Mouse (Mus musculus) liver, embryonic 12.5 days (tissue): ENCODE results near the gene Gpr108. TPM values are rescaled to one million over a fixed set of nuclear protein-coding genes. Genes with fewer than 3 reads are reported as not detected.

Source experiments
- ATAC-seq: fragments of 200-750 bp; cut with Nextera tagmentation; 2 replicates; pipeline ENCODE4 v1.8.0; 2017; ENCODE audit warnings: moderate number of reproducible peaks, mild to moderate bottlenecking, moderate library complexity
- H3K27ac ChIP-seq: fragments of 300-500 bp; sonication (generic); 2 replicates; pipeline ENCODE4 v1.5.1; 2016; ENCODE audit warnings: mild to moderate bottlenecking
- H3K27me3 ChIP-seq: fragments of 300-500 bp; sonication (generic); replicated peaks from 2 replicates; pipeline ENCODE4 v1.6.1; 2016; ENCODE audit warnings: mild to moderate bottlenecking, moderate library complexity
- H3K36me3 ChIP-seq: fragments of 300-500 bp; sonication (generic); 2 replicates; pipeline ENCODE4 v1.6.1; 2016; ENCODE audit warnings: mild to moderate bottlenecking, moderate library complexity
- H3K4me1 ChIP-seq: fragments of 300-500 bp; sonication (generic); 2 replicates; pipeline ENCODE4 v1.6.1; 2016
- H3K4me2 ChIP-seq: fragments of 300-500 bp; sonication (generic); 2 replicates; pipeline ENCODE4 v1.6.1; 2016; ENCODE audit warnings: mild to moderate bottlenecking, moderate library complexity
- H3K4me3 ChIP-seq: fragments of 300-500 bp; sonication (generic); 2 replicates; pipeline ENCODE4 v1.5.1; 2016; ENCODE audit warnings: mild to moderate bottlenecking, moderate library complexity
- H3K9ac ChIP-seq: fragments of 300-500 bp; sonication (generic); 2 replicates; pipeline ENCODE4 v1.6.1; 2016; ENCODE audit warnings: mild to moderate bottlenecking, moderate library complexity
- H3K9me3 ChIP-seq: fragments of 300-500 bp; sonication (generic); replicated peaks from 2 replicates; pipeline ENCODE4 v1.6.1; 2016; ENCODE audit warnings: mild to moderate bottlenecking, moderate library complexity
- WGBS: fragments of 180-500 bp; shearing (Covaris S2); methylation state at CpG from one replicate; pipeline ENCODE4 v1.1.7; 2016; ENCODE audit not compliant: insufficient replicate concordance; 5-methylcytosine and 5-hydroxymethylcytosine counted together
- polyA plus RNA-seq: library from polyadenylated mRNA; unstranded; fragments of >200 nt; fragmentation: Nextera tagmentation; extraction: Ambion mirVana; gene quantifications from 2 replicates; pipeline ENCODE4 v1.2.1, GENCODE M21; 2016

Gpr108 gene
- polyA plus RNA-seq, 1 experiment from 2014 or later = 18.4 TPM

DNA sequence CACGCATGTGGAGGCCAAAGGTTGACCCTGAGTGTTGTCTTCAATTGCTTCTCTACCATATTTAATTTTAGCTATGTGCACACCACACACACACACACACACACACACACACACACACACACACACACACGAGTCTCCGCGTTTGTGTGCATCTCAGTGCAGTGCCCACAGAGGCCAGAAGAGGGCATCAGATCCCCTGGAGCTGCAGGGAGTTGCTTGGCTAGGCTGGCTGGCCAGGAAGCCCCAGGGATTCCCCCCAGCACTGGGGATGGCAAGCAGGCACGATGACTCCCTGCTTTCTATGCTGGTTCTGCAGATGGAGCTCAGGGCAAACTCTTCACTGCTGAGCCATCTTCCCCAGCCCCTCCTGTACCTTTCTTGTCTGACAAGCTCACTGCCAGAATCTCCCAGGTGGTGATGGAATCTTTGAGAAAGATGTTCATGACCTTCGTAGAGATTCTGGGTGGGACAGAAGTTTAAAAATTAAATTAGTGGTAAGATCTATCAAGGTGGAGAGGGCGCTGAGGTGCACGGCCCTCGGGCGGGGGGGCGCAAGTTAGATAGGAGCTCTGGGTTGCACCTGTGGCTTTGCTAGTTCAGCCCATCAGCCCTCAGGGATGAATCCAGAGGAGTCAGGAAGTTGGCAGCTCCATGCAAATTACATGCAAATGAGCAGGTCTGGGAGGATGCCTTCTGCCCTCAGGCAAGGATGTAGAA lies 28.9 kb downstream of the Gpr108 start:
- H3K4me2 ChIP-seq = no peak overlapping the region
- no peak overlapping the region for H3K9ac ChIP-seq
- no peak overlapping the region for H3K4me3 ChIP-seq
- H3K27me3 ChIP-seq = peaks cover 12% of the 10 kb centered on the region
- peaks cover 8% of the 10 kb centered on the region; the same call in 1 of the 2 replicates for H3K4me1 ChIP-seq
- no peak for ATAC-seq
- H3K9me3 ChIP-seq = no peaks in the 10 kb centered on the region
- H3K27ac ChIP-seq = no peak overlapping the region
- 19% methylated on average over 11 of the region's 11 CpGs for WGBS
- H3K36me3 ChIP-seq = peaks cover 31% of the 10 kb centered on the region; the same call in 1 of the 2 replicates

DNA sequence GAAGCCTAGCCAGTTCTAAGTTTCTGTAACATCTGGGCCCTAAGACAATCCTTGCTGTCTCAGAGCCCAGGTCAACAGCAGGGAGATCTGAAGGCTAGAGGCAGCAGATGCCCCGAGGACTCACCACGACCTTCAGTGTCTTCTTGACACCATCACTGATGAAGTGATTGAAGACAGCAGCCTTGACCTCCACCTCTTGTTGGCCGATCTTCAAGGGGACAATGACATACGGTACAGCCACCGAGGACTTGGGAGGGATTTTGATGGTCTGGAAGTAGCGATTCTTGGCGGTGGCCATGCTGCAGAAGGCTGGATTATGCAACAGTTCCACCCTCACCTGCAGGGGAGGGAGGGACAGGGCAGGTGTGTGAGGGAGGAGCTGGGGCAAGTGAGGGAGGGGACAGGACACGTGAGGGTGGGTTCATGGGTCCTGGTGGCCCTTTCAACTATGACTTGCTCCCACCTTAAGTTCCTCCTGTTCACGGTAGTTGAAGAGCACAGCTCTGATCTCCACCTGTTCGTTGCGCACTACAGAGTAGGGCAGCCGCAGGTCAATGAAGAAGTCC lies 29.8 kb downstream of the Gpr108 start:
- Histone ChIP-seq H3K36me3 (peaks cover 35% of the 10 kb centered on the region; the same call in 1 of the 2 replicates), H3K9me3 (no peaks in the 10 kb centered on the region), H3K4me2 (no peak overlapping the region), H3K9ac (no peak overlapping the region), H3K4me3 (no peak overlapping the region), H3K4me1 (peaks cover 8% of the 10 kb centered on the region; the same call in 1 of the 2 replicates), H3K27ac (no peak overlapping the region), H3K27me3 (peaks cover 10% of the 10 kb centered on the region)
- 59% methylated on average over 12 of the region's 12 CpGs for WGBS
- ATAC-seq = no peak

DNA sequence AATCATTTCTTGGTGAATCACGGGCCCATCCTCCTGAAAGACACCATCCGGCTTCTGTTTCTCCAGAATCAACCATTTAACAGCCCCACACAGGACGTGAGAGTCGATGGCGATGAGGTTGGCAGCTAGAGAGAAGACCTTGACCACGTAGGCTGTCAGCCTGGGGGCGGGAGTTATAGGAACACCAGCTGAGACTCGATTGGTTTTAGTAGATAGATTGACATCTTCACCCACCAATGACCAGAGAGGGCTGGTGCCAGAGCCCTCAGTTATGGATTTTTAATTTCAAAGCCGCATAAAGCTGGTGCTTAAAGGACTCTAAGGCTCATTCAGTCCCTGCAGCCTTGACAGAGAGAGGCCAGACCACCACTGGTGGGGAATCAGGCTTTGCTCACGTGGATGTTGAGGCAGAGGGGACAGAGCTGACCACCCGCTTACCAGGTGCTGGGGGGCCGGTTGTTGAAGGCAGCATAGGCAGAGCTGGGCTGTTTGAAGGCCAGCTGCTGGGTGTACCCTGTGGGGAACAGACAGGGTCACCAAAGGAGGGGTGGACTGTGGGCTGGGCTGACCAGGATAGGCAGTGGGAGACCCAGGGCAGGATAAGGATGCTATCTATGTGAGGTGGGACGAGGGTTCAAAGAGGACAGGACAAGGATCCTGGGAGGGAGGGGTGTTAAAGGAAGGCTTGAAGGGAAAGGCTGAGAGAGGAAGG lies 33.4 kb downstream of the Gpr108 start:
- Histone ChIP-seq H3K36me3 (peaks cover 27% of the 10 kb centered on the region; the same call in 1 of the 2 replicates), H3K9ac (no peak overlapping the region), H3K27ac (no peak overlapping the region), H3K4me2 (no peak overlapping the region), H3K9me3 (no peaks in the 10 kb centered on the region), H3K27me3 (peaks cover 10% of the 10 kb centered on the region), H3K4me1 (peaks cover 8% of the 10 kb centered on the region; the same call in 1 of the 2 replicates), H3K4me3 (no peak overlapping the region)
- no peak for ATAC-seq
- 31% methylated on average over 13 of the region's 13 CpGs for WGBS

DNA sequence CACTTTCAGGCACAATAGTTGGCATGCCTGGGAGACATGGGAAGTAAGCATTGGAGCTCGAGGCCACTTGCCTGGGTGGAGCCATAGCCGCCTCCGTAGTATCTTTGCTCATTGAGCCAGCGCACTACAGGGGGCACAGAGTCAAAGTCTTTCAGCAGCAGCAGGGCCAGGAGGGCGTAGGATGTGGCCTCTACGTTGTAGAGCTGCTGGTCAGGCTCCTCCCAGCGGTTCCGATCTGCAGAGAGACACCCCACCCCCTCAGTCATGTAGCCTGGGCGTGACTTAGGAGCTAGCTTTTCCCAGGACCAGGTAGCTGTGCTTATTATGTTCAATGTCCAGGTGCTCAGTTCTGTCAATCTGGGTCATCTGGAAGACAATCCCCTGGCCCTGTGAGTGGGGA lies 36.7 kb downstream of the Gpr108 start:
- H3K36me3 ChIP-seq = peaks cover 20% of the 10 kb centered on the region; the same call in 1 of the 2 replicates
- H3K9ac ChIP-seq = no peak overlapping the region
- H3K4me1 ChIP-seq = 0 out of 2 replicates have a peak, but pooled peaks cover 2% of the 10 kb centered on the region
- 52% methylated on average over 9 of the region's 9 CpGs for WGBS
- peaks cover 10% of the 10 kb centered on the region for H3K27me3 ChIP-seq
- H3K4me2 ChIP-seq = no peak overlapping the region
- H3K27ac ChIP-seq = no peak overlapping the region
- H3K9me3 ChIP-seq = no peaks in the 10 kb centered on the region
- ATAC-seq = no peak
- no peak overlapping the region for H3K4me3 ChIP-seq

DNA sequence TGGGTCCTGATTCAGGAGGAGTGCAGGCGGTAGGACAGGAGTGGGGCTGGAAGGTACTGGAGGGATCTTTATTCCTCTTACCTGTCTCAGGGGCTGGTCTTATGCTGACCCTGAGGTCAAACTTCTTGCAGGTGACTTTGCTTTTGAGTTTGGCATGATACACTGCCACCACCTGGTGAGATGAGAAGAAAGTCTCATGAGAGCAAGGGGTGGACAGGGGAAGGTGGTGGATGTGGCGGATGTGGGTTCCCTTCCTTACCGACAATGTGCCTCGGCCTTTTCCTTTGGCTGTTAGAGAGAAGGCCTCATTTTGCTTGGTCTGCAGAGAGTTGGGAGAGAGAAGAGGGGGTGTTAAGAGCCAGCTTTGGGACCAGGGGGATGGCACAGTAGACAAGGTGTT lies 38.9 kb downstream of the Gpr108 start:
- 47% methylated on average over 4 of the region's 4 CpGs for WGBS
- Histone ChIP-seq H3K4me3 (no peak overlapping the region), H3K27me3 (peaks cover 10% of the 10 kb centered on the region; the same call in 1 of the 2 replicates), H3K4me1 (peaks cover 6% of the 10 kb centered on the region), H3K9ac (no peak overlapping the region), H3K9me3 (no peaks in the 10 kb centered on the region), H3K36me3 (peaks cover 26% of the 10 kb centered on the region), H3K4me2 (no peak overlapping the region), H3K27ac (no peak overlapping the region)
- no peak for ATAC-seq

DNA sequence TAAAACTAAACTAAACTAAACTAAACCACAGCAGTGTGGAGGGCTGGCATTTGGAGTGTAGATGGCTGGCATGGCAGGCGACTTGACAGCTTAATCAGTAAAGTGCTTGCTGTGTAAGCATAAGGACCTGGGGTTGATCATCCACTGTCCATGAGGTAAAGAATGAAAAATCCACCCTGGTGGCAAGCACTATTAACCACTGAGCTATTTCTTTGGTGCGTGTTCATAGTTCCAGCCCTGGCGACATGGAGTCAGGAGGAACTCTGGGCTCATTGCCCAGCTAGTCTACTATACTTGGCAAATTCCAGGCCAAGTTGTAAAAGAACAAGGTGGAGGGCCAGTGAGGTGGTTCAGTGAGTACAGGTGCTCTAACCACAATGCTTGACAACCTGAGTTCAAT lies 40.3 kb downstream of the Gpr108 start:
- 67% methylated on average over 3 of the region's 3 CpGs for WGBS

DNA sequence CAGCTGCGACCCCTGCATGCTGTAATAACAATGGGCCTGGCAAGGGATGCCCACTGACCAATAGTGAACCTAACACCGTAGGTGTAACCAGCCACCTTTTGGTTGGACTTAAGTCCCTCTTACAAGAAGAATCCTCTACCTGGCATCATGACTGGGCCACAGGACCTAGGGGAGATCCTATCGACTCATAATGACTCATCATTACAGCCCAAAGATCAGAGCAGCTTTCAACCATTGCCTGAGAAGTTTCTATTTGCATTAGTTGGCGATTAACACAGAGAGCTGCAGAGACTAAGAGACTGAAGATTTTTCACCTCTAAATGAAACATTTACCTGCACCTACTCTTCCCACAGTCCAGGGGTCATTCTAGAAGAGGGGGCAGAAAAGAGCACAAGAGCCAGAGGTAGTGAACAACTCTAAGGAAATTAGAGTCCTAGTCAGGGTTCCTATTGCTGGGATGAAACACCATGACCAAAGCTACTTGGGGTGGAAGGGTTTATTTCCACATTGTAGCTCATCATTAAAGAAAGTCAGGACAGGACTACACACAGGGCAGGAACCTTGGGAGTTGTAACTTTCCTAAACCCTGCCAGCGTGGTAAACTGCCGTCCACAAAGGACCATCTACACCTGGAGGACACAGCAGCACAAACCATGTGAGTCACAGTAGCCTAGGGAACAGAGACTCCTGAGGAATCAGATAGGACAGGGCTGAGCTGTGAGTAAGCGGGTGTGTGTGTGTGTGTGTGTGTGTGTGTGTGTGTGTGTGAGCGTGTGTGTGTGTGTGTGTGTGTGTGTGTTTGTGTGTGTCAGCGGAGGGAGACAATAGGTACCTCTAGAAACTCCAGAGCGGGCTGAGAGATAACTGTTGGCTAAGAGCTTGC lies 46.2 kb downstream of the Gpr108 start:
- H3K27ac ChIP-seq = peak overlapping the region; percentile 48; the same call in 1 of the 2 replicates
- no peaks in the 10 kb centered on the region for H3K27me3 ChIP-seq
- H3K4me1 ChIP-seq = peaks cover 29% of the 10 kb centered on the region
- H3K9ac ChIP-seq = no peak overlapping the region
- 55% methylated on average over 10 of the region's 10 CpGs for WGBS
- peaks cover 14% of the 10 kb centered on the region for H3K36me3 ChIP-seq
- no peak overlapping the region for H3K4me2 ChIP-seq
- peak; percentile 16; the same call in 1 of the 2 replicates for ATAC-seq
- H3K9me3 ChIP-seq = no peaks in the 10 kb centered on the region
- no peak overlapping the region for H3K4me3 ChIP-seq

More for the DNA sequence above, 40.3 kb downstream of the Gpr108 start:
- H3K27me3 ChIP-seq = 0 out of 2 replicates have a peak, but pooled peaks cover under 1% of the 10 kb centered on the region
- H3K4me3 ChIP-seq = no peak overlapping the region
- peaks cover 16% of the 10 kb centered on the region for H3K4me1 ChIP-seq
- H3K9me3 ChIP-seq = no peaks in the 10 kb centered on the region
- H3K4me2 ChIP-seq = no peak overlapping the region
- H3K9ac ChIP-seq = no peak overlapping the region
- no peak overlapping the region for H3K27ac ChIP-seq
- ATAC-seq = no peak
- peaks cover 21% of the 10 kb centered on the region for H3K36me3 ChIP-seq

DNA sequence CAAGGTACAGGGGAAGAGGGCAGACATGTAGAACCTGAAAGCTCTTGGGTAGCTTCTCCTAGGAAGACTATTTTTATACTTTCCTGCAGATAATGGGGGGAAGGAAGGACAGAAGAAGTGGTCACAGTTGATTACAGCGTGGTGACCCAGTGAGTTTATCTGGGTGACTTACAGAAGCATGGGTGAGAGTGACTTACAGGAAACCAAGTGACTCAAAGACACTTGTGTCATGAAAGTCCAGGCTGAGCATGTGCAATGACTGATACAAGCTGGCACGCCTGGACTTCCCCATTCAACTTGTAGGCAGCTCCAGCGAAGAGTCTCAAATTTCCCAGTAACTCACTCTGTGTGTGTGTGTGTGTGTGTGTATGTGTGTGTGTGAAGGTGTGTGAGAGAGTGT lies 50.0 kb downstream of the Gpr108 start:
- no peak overlapping the region for H3K9ac ChIP-seq
- H3K4me1 ChIP-seq = peaks cover 13% of the 10 kb centered on the region; the same call in 1 of the 2 replicates
- no peaks in the 10 kb centered on the region for H3K27me3 ChIP-seq
- ATAC-seq = peak; percentile 25; the same call in 1 of the 2 replicates
- H3K9me3 ChIP-seq = no peaks in the 10 kb centered on the region
- H3K36me3 ChIP-seq = no peaks in the 10 kb centered on the region
- H3K4me3 ChIP-seq = no peak overlapping the region
- WGBS = 31% methylated on average over 3 of the region's 3 CpGs
- 0 out of 2 replicates have a peak overlapping the region, but pooled peaks have one; percentile 7 for H3K27ac ChIP-seq
- H3K4me2 ChIP-seq = no peak overlapping the region

DNA sequence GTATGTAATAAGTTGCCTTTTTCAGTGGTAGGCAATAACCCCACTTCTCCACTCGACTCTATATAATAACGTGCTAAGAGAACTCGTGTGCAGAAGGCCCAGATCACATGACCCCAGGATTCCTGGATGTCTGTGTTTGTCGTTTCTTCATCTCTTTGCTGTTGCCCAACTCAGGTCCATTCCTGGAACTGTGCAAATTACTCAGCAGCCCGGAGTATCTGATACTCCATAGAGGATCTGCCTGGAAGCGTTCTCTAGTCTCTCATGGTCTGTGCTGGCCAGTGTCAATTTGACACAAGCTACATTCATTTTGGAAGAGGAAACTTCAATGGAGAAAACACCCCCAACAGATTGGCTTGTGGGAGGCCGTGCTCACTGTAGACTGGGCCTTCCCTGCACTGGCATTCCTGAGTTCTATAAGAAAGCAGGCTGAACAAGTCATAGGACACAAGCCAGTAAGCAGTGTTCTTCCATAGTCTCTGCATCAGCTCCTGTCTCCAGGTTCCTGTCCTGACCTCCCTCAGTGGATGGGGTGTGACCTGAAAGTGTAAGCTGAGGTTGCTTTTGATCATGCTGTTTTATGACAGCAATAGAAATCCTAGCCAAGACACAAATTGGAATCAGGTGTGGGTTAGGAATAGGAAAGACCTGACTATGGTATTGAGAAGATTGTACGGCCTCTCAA lies 52.8 kb downstream of the Gpr108 start:
- no peak for ATAC-seq
- Histone ChIP-seq H3K9ac (no peak overlapping the region), H3K27ac (no peak overlapping the region), H3K27me3 (no peaks in the 10 kb centered on the region), H3K4me3 (no peak overlapping the region), H3K4me1 (no peaks in the 10 kb centered on the region), H3K9me3 (no peaks in the 10 kb centered on the region), H3K4me2 (no peak overlapping the region), H3K36me3 (no peaks in the 10 kb centered on the region)
- WGBS = 71% methylated on average over 8 of the region's 8 CpGs

DNA sequence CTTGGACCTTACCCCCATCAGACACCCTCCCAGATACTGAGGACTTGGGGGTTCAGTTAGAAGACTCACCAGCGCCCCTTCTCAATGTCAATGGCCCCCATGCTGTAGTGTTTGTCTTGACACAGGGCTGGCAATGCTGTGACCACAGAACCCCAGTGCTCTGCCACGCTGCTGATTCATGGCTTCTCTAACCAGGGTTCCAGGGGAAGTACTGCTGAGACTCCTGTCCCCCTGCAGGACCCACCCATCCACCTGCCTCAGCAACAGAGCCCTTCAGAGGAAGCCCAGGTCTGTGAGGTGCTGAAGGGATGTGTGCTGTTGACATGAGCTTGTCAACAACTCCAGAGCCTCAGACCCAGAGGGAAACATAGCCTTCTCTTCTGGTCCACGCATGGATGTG lies 53.5 kb downstream of the Gpr108 start:
- no peak overlapping the region for H3K4me3 ChIP-seq
- H3K36me3 ChIP-seq = no peaks in the 10 kb centered on the region
- H3K27me3 ChIP-seq = no peaks in the 10 kb centered on the region
- H3K27ac ChIP-seq = no peak overlapping the region
- H3K9ac ChIP-seq = no peak overlapping the region
- no peak for ATAC-seq
- no peaks in the 10 kb centered on the region for H3K9me3 ChIP-seq
- WGBS = 53% methylated on average over 3 of the region's 3 CpGs
- no peaks in the 10 kb centered on the region for H3K4me1 ChIP-seq
- H3K4me2 ChIP-seq = no peak overlapping the region

DNA sequence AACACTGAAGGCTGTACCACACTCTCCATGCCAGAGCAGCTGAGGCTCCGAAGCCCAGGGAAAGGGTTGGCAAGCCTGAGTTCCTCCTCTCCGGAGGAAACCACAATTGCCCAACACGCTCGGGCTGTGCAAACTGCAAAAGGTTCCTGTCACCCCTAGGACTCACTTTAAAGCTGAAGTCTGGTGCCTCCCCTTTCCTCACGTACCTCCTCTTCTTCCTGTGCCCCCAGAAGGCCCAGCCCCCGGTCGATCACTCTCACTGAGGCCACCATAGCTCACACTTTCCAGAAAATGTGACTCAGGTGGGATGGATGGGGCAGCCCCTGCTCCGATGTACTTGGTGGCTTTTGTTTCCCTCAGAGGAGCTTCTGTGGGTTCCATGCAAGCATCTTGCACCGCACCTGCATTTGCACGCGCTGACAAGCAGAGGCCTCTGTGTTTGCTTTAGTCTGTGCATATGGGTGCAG lies 54.2 kb downstream of the Gpr108 start, which contains the start of gene Tnfsf14:
Tnfsf14 (minus strand) TSS at position 137 of the 467 bp plus-strand sequence.
- ATAC-seq = peak; percentile 28; the same call in 1 of the 2 replicates
- Histone ChIP-seq H3K4me3 (peak within 1 kb of the TSS; percentile 14; the same call in 1 of the 2 replicates), H3K4me2 (peak within 1 kb of the TSS; percentile 7), H3K36me3 (no peaks in the 10 kb centered on the region), H3K9ac (no peak within 1 kb of the TSS), H3K9me3 (no peaks in the 10 kb centered on the region), H3K27ac (no peak within 1 kb of the TSS), H3K4me1 (peaks cover 1% of the 10 kb centered on the region), H3K27me3 (no peaks in the 10 kb centered on the region)
- 23% methylated on average over 11 of the region's 11 CpGs for WGBS
